ENCODE assay signal across 9 mouse cellular contexts in the genomic region with DNA sequence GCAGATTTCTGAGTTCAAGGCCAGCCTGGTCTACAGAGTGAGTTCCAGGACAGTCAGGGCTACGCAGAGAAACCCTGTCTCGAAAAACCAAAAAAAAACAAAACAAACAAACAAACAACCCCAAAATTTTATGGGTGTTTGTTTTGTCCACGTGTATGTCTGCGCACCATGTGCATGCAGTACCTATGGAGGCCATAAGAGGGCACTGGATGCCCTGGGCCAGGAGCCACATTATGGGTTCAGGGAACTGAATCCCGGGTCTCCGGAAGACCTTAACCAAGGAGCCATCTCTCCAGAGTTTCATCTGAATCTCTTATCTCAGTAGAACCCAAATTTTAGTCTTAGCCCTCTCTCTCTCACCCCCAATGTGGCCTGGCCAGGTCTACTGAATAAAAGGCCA. TPM values are rescaled to one million over a fixed set of nuclear protein-coding genes. Genes with fewer than 3 reads are reported as not detected.
DNase-seq lines count a peak whose midpoint lies in the region; ATAC-seq lines count a peak whose summit lies in the region.
"Had no signal": no experiment of that assay in that cellular context is flagged by ENCODE, and none has a peak within 500 bp of the region (broad histone marks: within the 10 kb centered on the region; RNA-seq: fewer than 3 reads in every experiment).

No protein-coding gene starts in this region.

- peak; percentile 33 to 36 for DNase-seq in kidney, postnatal 4 days
- no peak for DNase-seq in kidney, adult 9 months
- peak; percentile 69 for DNase-seq in ES-CJ7 (ENCODE audit: low read depth, low spot score)
- DNase-seq in gastrocnemius, adult 18-20 months (ENCODE audit: low spot score), result no peak
- DNase-seq in yolk sac, embryonic 10.5 days (ENCODE audit: low spot score), result no peak
- no peak for DNase-seq in cerebellum, adult 18-20 months
- DNase-seq: cerebellum, adult 8-10 months had no signal

- ATAC-seq in common myeloid progenitor, adult 5-6 weeks (replicated peaks; ENCODE audit: low read depth, poor library complexity, severe bottlenecking), result 0 out of 2 replicates have a peak, but pooled peaks have one; percentile 50
- ATAC-seq in megakaryocyte, adult 5-6 weeks (ENCODE audit: poor library complexity, severe bottlenecking), result peak; percentile 77

RNA-seq across cellular contexts. Expression of gene Agpat4, which starts 14.7 kb away (rescaled TPM):
- 7.0 and 11.6 TPM in 2 replicates for total RNA-seq in common myeloid progenitor, adult 5-6 weeks (2017)
- total RNA-seq in megakaryocyte, adult 5-6 weeks (2015), result 8.9 and 12.8 TPM in 2 replicates
- total RNA-seq in megakaryocyte, adult 5-6 weeks (2017), result 11.8 and 12.1 TPM in 2 replicates
- total RNA-seq in gastrocnemius, adult 18-20 months (2021), result 1 to 10 TPM; 1.5 to 2.0 TPM

Comparison
In these comparisons a context has a peak if more than half of its experiments do, and no peak if none do; other contexts are left out.
1. DNase-seq: peak in kidney, postnatal 4 days (2 of 2) and ES-CJ7 (single experiment); none in kidney, adult 9 months (single experiment), gastrocnemius, adult 18-20 months (single experiment), yolk sac, embryonic 10.5 days (single experiment) and cerebellum, adult 18-20 months (0 of 2).